Mouse (Mus musculus) lung, postnatal 0 days (tissue): ENCODE data around the gene Lin54. TPM values are rescaled to one million over a fixed set of nuclear protein-coding genes. Genes with fewer than 3 reads are reported as not detected.

Experiments used
- ATAC-seq: fragments of 200-750 bp; cut with Nextera tagmentation; 2 replicates; pipeline ENCODE4 v1.8.0; 2017; ENCODE audit warnings: moderate library complexity
- DNase-seq: peaks from one replicate; pipeline ENCODE4 v3.0.0-alpha.2; 2016; ENCODE audit warnings: low spot score
- H3K27ac ChIP-seq: fragments of 300-500 bp; sonication (generic); 2 replicates; pipeline ENCODE4 v1.5.1; 2014; ENCODE audit warnings: antibody characterized with exemption, mild to moderate bottlenecking, low read length, mixed read lengths
- H3K27me3 ChIP-seq: fragments of 300-500 bp; sonication (generic); replicated peaks from 2 replicates; pipeline ENCODE4 v1.6.1; 2014; ENCODE audit warnings: low read length, mixed read lengths; ENCODE audit not compliant: insufficient read depth
- H3K36me3 ChIP-seq: fragments of 300-500 bp; sonication (generic); 2 replicates; pipeline ENCODE4 v1.6.1; 2014; ENCODE audit warnings: low read length, mixed read lengths; ENCODE audit not compliant: insufficient read depth
- H3K4me1 ChIP-seq: fragments of 300-500 bp; sonication (generic); 2 replicates; pipeline ENCODE4 v1.6.1; 2014; ENCODE audit warnings: antibody characterized with exemption, low read depth, low read length, mixed read lengths; ENCODE audit not compliant: insufficient read depth
- H3K4me2 ChIP-seq: fragments of 300-500 bp; sonication (generic); replicated peaks from 2 replicates; pipeline ENCODE4 v1.6.1; 2014; ENCODE audit warnings: low read depth, mild to moderate bottlenecking, low read length, moderate library complexity, mixed read lengths
- H3K4me3 ChIP-seq: fragments of 300-500 bp; sonication (generic); 2 replicates; pipeline ENCODE4 v1.5.1; 2014; ENCODE audit warnings: low read depth, low read length
- H3K9ac ChIP-seq: fragments of 300-500 bp; sonication (generic); replicated peaks from 2 replicates; pipeline ENCODE4 v1.6.1; 2014; ENCODE audit warnings: low read depth, mild to moderate bottlenecking
- H3K9me3 ChIP-seq: fragments of 300-500 bp; sonication (generic); 2 replicates; pipeline ENCODE4 v1.6.1; 2016; ENCODE audit warnings: low read length, mixed read lengths
- CTCF ChIP-seq: IDR thresholded peaks from 2 replicates; pipeline ENCODE4 v1.5.1; 2016; ENCODE audit warnings: antibody characterized with exemption, mild to moderate bottlenecking
- EP300 ChIP-seq: IDR thresholded peaks from 2 replicates; pipeline ENCODE4 v1.6.1; 2016; ENCODE audit warnings: antibody characterized with exemption, mild to moderate bottlenecking, control low read depth
- WGBS: fragments of 180-500 bp; shearing (Covaris S2); extraction: QIAGEN DNeasy Blood & Tissue Kit; methylation state at CpG from one replicate; pipeline ENCODE4 v1.1.7; 2014; 5-methylcytosine and 5-hydroxymethylcytosine counted together
- polyA plus RNA-seq: library from polyadenylated mRNA; unstranded; fragments of >200 nt; fragmentation: Nextera tagmentation; extraction: Ambion mirVana; gene quantifications from 2 replicates; pipeline ENCODE4 v1.2.1, GENCODE M21; 2015

The Lin54 gene
- polyA plus RNA-seq, 1 experiment from 2014 or later = 5.9 TPM

GRCm38 (mm10) chr5:100483569-100483968, 16.9 kb downstream of the Lin54 start:
- no peak for TF ChIP-seq CTCF
- TF ChIP-seq EP300 = no peak
- Histone ChIP-seq H3K9ac (no peak overlapping the region), H3K27ac (no peak overlapping the region), H3K36me3 (no peaks in the 10 kb centered on the region; the same call in 1 of the 2 replicates), H3K27me3 (no peaks in the 10 kb centered on the region), H3K4me3 (no peak overlapping the region), H3K4me1 (no peaks in the 10 kb centered on the region), H3K4me2 (no peak overlapping the region), H3K9me3 (no peaks in the 10 kb centered on the region)
- ATAC-seq = no peak
- DNase-seq = no peak

- no peak overlapping the region for H3K4me3 ChIP-seq
- H3K9ac ChIP-seq = no peak overlapping the region
- TF ChIP-seq CTCF (no peak), EP300 (no peak)
- no peaks in the 10 kb centered on the region for H3K4me1 ChIP-seq
- 70% methylated on average over 9 of the region's 9 CpGs for WGBS
- H3K9me3 ChIP-seq = no peaks in the 10 kb centered on the region
- H3K27me3 ChIP-seq = no peaks in the 10 kb centered on the region
- H3K4me2 ChIP-seq = no peak overlapping the region
- H3K27ac ChIP-seq = no peak overlapping the region
- no peak for ATAC-seq
- no peak for DNase-seq
- no peaks in the 10 kb centered on the region for H3K36me3 ChIP-seq
Observed at GRCm38 (mm10) chr5:100477604-100478003, 22.8 kb downstream of the Lin54 start.

GRCm38 (mm10) chr5:100476328-100476727, 24.1 kb downstream of the Lin54 start:
- Histone ChIP-seq H3K4me1 (no peaks in the 10 kb centered on the region), H3K9me3 (no peaks in the 10 kb centered on the region), H3K4me3 (no peak overlapping the region), H3K36me3 (no peaks in the 10 kb centered on the region), H3K4me2 (no peak overlapping the region), H3K9ac (no peak overlapping the region), H3K27ac (no peak overlapping the region), H3K27me3 (no peaks in the 10 kb centered on the region)
- TF ChIP-seq EP300 (no peak), CTCF (0 out of 2 replicates have a peak, but pooled peaks have one; percentile 8)
- DNase-seq (no peak), ATAC-seq (no peak)
- WGBS = 75% methylated on average over 3 of the region's 3 CpGs

GRCm38 (mm10) chr5:100467336-100467735, 33.1 kb downstream of the Lin54 start:
- Histone ChIP-seq H3K36me3 (no peaks in the 10 kb centered on the region), H3K4me2 (no peak overlapping the region), H3K9ac (no peak overlapping the region), H3K27ac (no peak overlapping the region), H3K4me3 (no peak overlapping the region), H3K27me3 (no peaks in the 10 kb centered on the region), H3K4me1 (no peaks in the 10 kb centered on the region), H3K9me3 (no peaks in the 10 kb centered on the region)
- no peak for DNase-seq
- ATAC-seq = no peak
- TF ChIP-seq CTCF (no peak), EP300 (no peak)
- WGBS = 90% methylated on average over 7 of the region's 7 CpGs

GRCm38 (mm10) chr5:100466624-100467023, 33.8 kb downstream of the Lin54 start:
- no peaks in the 10 kb centered on the region for H3K4me1 ChIP-seq

GRCm38 (mm10) chr5:100462374-100462773, 38.1 kb downstream of the Lin54 start:
- ATAC-seq (no peak), DNase-seq (no peak)
- H3K4me2 ChIP-seq = no peak overlapping the region
- TF ChIP-seq CTCF (no peak), EP300 (no peak)
- H3K4me3 ChIP-seq = no peak overlapping the region
- no peak overlapping the region for H3K9ac ChIP-seq
- 83% methylated on average over 2 of the region's 2 CpGs for WGBS
- no peaks in the 10 kb centered on the region for H3K27me3 ChIP-seq
- H3K36me3 ChIP-seq = 0 out of 2 replicates have a peak, but pooled peaks cover 9% of the 10 kb centered on the region
- no peak overlapping the region for H3K27ac ChIP-seq
- no peaks in the 10 kb centered on the region for H3K9me3 ChIP-seq
- H3K4me1 ChIP-seq = no peaks in the 10 kb centered on the region

More at GRCm38 (mm10) chr5:100466624-100467023, 33.8 kb downstream of the Lin54 start:
- Histone ChIP-seq H3K4me3 (no peak overlapping the region), H3K4me2 (no peak overlapping the region), H3K9ac (no peak overlapping the region), H3K9me3 (no peaks in the 10 kb centered on the region), H3K36me3 (no peaks in the 10 kb centered on the region), H3K27ac (no peak overlapping the region), H3K27me3 (no peaks in the 10 kb centered on the region)
- WGBS = 76% methylated on average over 10 of the region's 10 CpGs
- DNase-seq (peak; percentile 53), ATAC-seq (peak; percentile 23; the same call in 1 of the 2 replicates)
- TF ChIP-seq CTCF (no peak), EP300 (no peak)

GRCm38 (mm10) chr5:100461526-100461925, 38.9 kb downstream of the Lin54 start:
- no peak for TF ChIP-seq EP300
- TF ChIP-seq CTCF = no peak
- Histone ChIP-seq H3K4me2 (no peak overlapping the region), H3K36me3 (peaks cover 9% of the 10 kb centered on the region; the same call in 1 of the 2 replicates), H3K9ac (no peak overlapping the region), H3K9me3 (no peaks in the 10 kb centered on the region), H3K4me3 (no peak overlapping the region), H3K4me1 (no peaks in the 10 kb centered on the region), H3K27ac (no peak overlapping the region), H3K27me3 (no peaks in the 10 kb centered on the region)
- 93% methylated on average over 9 of the region's 9 CpGs for WGBS
- ATAC-seq = no peak
- DNase-seq = no peak
